Mouse (Mus musculus) spleen, postnatal 4 days (tissue): Measurements from ENCODE around the gene Mroh7.

Experiments
- DNase-seq, 2 experiments: peaks; one replicate each; pipeline ENCODE4 v3.0.0; 2022; ENCODE audit warnings: low spot score in 2 of 2

The Mroh7 gene

GRCm38 (mm10) chr4:106699989-106700388 lies 30.7 kb downstream of the Mroh7 start:
- no peak for DNase-seq

- DNase-seq = no peak
These were observed 36.8 kb downstream of the Mroh7 start for GRCm38 (mm10) chr4:106693841-106694430.

- no peak for DNase-seq
These were observed 42.0 kb downstream of the Mroh7 start for GRCm38 (mm10) chr4:106688636-106689296.

GRCm38 (mm10) chr4:106680955-106681354 lies 49.8 kb downstream of the Mroh7 start:
- DNase-seq = no peak

GRCm38 (mm10) chr4:106679152-106679551 lies 51.6 kb downstream of the Mroh7 start:
- no peak for DNase-seq

GRCm38 (mm10) chr4:106678442-106679118 lies 52.1 kb downstream of the Mroh7 start, which contains the start of gene Ttc4:
Gene Ttc4 (minus strand): TSS chr4:106678944.
- DNase-seq = peak; percentile 93 to 97

GRCm38 (mm10) chr4:106676749-106677148 lies 54.0 kb downstream of the Mroh7 start:
- DNase-seq = no peak

GRCm38 (mm10) chr4:106666546-106666945 lies 64.2 kb downstream of the Mroh7 start:
- no peak for DNase-seq

- DNase-seq = no peak
These were observed 65.1 kb downstream of the Mroh7 start for GRCm38 (mm10) chr4:106665673-106666072.

- DNase-seq = no peak
These were observed 65.5 kb downstream of the Mroh7 start for GRCm38 (mm10) chr4:106665269-106665668.

GRCm38 (mm10) chr4:106664697-106665096 lies 66.0 kb downstream of the Mroh7 start:
- no peak for DNase-seq

GRCm38 (mm10) chr4:106663956-106664470 lies 66.7 kb downstream of the Mroh7 start:
- DNase-seq = no peak

- no peak for DNase-seq
These were observed 75.0 kb downstream of the Mroh7 start for GRCm38 (mm10) chr4:106655681-106656080.

GRCm38 (mm10) chr4:106653051-106653450 lies 77.7 kb downstream of the Mroh7 start:
- DNase-seq = no peak

GRCm38 (mm10) chr4:106652546-106652945 lies 78.2 kb downstream of the Mroh7 start:
- DNase-seq = no peak

GRCm38 (mm10) chr4:106650833-106651527 lies 79.7 kb downstream of the Mroh7 start, which contains the start of gene Pars2:
Gene Pars2 (plus strand): TSS chr4:106651069.
- peak; percentile 95 to 98 for DNase-seq

- no peak for DNase-seq
These were observed 83.6 kb downstream of the Mroh7 start for GRCm38 (mm10) chr4:106647137-106647536.

- no peak for DNase-seq
These were observed 84.9 kb downstream of the Mroh7 start for GRCm38 (mm10) chr4:106645797-106646196.

GRCm38 (mm10) chr4:106644218-106644610 lies 86.5 kb downstream of the Mroh7 start:
- DNase-seq = no peak

GRCm38 (mm10) chr4:106643483-106644217 lies 87.1 kb downstream of the Mroh7 start:
- DNase-seq = no peak

GRCm38 (mm10) chr4:106634086-106634479 lies 96.6 kb downstream of the Mroh7 start:
- DNase-seq = no peak
